Mouse (Mus musculus): ENCODE data around the gene Glod5. TPM values are rescaled to one million over a fixed set of nuclear protein-coding genes. Genes with fewer than 3 reads are reported as not detected.
"Not testable (repeated sequence)": the region's sequence is repeated elsewhere in the genome, so short reads cannot be mapped to it uniquely, and the experiment has no call there.

Glod5 gene
- total RNA-seq (2012; rRNA removed) (not detected in 2 replicates), total RNA-seq (2014; rRNA removed) (not detected in 2 replicates), polyA plus RNA-seq (2012; ENCODE audit: insufficient read length, low read depth) (not detected in 2 replicates)

GRCm38 (mm10) chrX:8018286-8018685 is at the start of gene Glod5:
Gene Glod5 (minus strand): TSS chrX:8018492.
- Histone ChIP-seq H3K9ac (ENCODE audit: insufficient read depth, low read depth) (no peak within 1 kb of the TSS), H3K27ac (ENCODE audit: insufficient read depth, low read depth) (no peak within 1 kb of the TSS), H3K4me1 (ENCODE audit: control insufficient read depth in 1 of 2, insufficient read depth in 2 of 2) (no peaks in the 10 kb centered on the region), H3K27me3 (replicated peaks) (no peaks in the 10 kb centered on the region), H3K9me3 (replicated peaks; ENCODE audit: low read length) (no peaks in the 10 kb centered on the region), H3K36me3 (replicated peaks in 1 of 2; ENCODE audit: control insufficient read depth in 1 of 2, insufficient read depth in 1 of 2, low read length in 1 of 2) (no peaks in the 10 kb centered on the region), H3K4me2 (ENCODE audit: insufficient read depth, low read depth, poor library complexity, severe bottlenecking) (peak within 1 kb of the TSS; percentile 21; the same call in 1 of the 2 replicates), H3K79me2 (replicated peaks; ENCODE audit: control insufficient read depth, extremely low read depth, insufficient read depth, poor library complexity, severe bottlenecking) (no peaks in the 10 kb centered on the region), H3K4me3 (replicated peaks in 1 of 3; ENCODE audit: low read depth in 2 of 3, low read length in 2 of 3, poor library complexity in 1 of 3) (peak within 1 kb of the TSS in 1 of 3 experiments; percentile 3)
- TF ChIP-seq GABPA (IDR thresholded peaks at IDR 0.05; ENCODE audit: insufficient replicate concordance, low read depth, low read length), result no peak
- no peak for TF ChIP-seq MXI1 (IDR thresholded peaks at IDR 0.05; ENCODE audit: low read depth, low read length)
- TF ChIP-seq MEF2A (IDR thresholded peaks at IDR 0.05; ENCODE audit: borderline replicate concordance, low read depth, low read length), result no peak
- no peak for TF ChIP-seq POLR2A (IDR thresholded peaks at IDR 0.05; ENCODE audit: low read depth, low read length)
- no peak for TF ChIP-seq ZMIZ1 (IDR thresholded peaks at IDR 0.05; ENCODE audit: low read depth, low read length)
- no peak for TF ChIP-seq ETS1 (conservative IDR thresholded peaks at IDR 0.05; ENCODE audit: low read depth, low read length)
- no peak for TF ChIP-seq ZC3H11A (IDR thresholded peaks at IDR 0.05; ENCODE audit: low read depth, low read length)
- TF ChIP-seq UBTF (IDR thresholded peaks at IDR 0.05; ENCODE audit: low read depth, low read length), result no peak
- no peak for TF ChIP-seq RCOR1 (conservative IDR thresholded peaks at IDR 0.05; ENCODE audit: low read depth, low read length)
- no peak for TF ChIP-seq CTCF (conservative IDR thresholded peaks at IDR 0.05 in 1 of 2, IDR thresholded peaks at IDR 0.05 in 1 of 2; ENCODE audit: low read depth in 2 of 2, low read length in 2 of 2)
- no peak for TF ChIP-seq MAZ (IDR thresholded peaks at IDR 0.05; ENCODE audit: low read depth, low read length)
- no peak for TF ChIP-seq RAD21 (IDR thresholded peaks at IDR 0.05; ENCODE audit: low read depth, low read length)
- TF ChIP-seq SMC3 (IDR thresholded peaks at IDR 0.05; ENCODE audit: low read depth, low read length), result no peak
- TF ChIP-seq CHD1 (IDR thresholded peaks at IDR 0.05; ENCODE audit: low read depth, low read length), result no peak
- dilution Hi-C loops (cut with MboI; ENCODE audit: extremely low pct_ligation_motif_present, extremely low pct_unique_long_range_greater_than_20kb, low sequenced_read_pairs), result no loop called here
- in situ Hi-C loops (cut with MboI; ENCODE audit: low pct_ligation_motif_present, low pct_unique_long_range_greater_than_20kb, low sequenced_read_pairs), result loop anchor here (5.0 kb wide), 1 partner anchor 106 kb away; no protein-coding TSS in a partner anchor
- no peak for DNase-seq (ENCODE audit: extremely low read depth)

- H3K9ac ChIP-seq (ENCODE audit: insufficient read depth, low read depth); H3K9me3 ChIP-seq (replicated peaks; ENCODE audit: low read length); H3K27ac ChIP-seq (ENCODE audit: insufficient read depth, low read depth); dilution Hi-C loops (cut with MboI; ENCODE audit: extremely low pct_ligation_motif_present, extremely low pct_unique_long_range_greater_than_20kb, low sequenced_read_pairs); H3K79me2 ChIP-seq (replicated peaks; ENCODE audit: control insufficient read depth, extremely low read depth, insufficient read depth, poor library complexity, severe bottlenecking); H3K27me3 ChIP-seq (replicated peaks); DNase-seq (ENCODE audit: extremely low read depth); H3K36me3 ChIP-seq (replicated peaks in 1 of 2; ENCODE audit: control insufficient read depth in 1 of 2, insufficient read depth in 1 of 2, low read length in 1 of 2); in situ Hi-C loops (cut with MboI; ENCODE audit: low pct_ligation_motif_present, low pct_unique_long_range_greater_than_20kb, low sequenced_read_pairs); H3K4me3 ChIP-seq (replicated peaks in 1 of 3; ENCODE audit: low read depth in 2 of 3, low read length in 2 of 3, poor library complexity in 1 of 3); H3K4me1 ChIP-seq (ENCODE audit: control insufficient read depth in 1 of 2, insufficient read depth in 2 of 2); H3K4me2 ChIP-seq (ENCODE audit: insufficient read depth, low read depth, poor library complexity, severe bottlenecking): not testable (repeated sequence)
Observed at GRCm38 (mm10) chrX:8051044-8051781, 32.9 kb upstream of the Glod5 start.
